Mouse (Mus musculus): Measurements from ENCODE around the gene Olfr618.
"Not testable (repeated sequence)": the region's sequence is repeated elsewhere in the genome, so short reads cannot be mapped to it uniquely, and the experiment has no call there.

Olfr618 gene

DNA sequence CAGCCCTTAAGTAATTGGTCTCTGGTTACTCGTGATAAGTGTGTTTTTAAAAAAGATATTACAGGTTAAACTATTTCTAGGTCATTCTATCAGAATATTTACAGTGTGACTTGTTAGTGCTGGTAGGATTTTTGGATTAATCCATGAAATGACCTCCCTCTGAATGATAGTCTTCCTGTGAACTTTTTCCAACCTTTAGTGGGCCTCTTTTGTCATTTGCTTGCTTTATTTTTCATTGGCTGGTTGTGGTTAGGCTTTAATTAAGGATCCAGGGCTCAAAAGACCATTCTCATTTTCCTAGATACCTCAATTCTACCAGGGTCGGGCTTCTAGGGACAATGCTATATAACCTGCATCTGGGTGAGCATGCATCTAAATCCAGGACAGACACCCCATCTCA lies at the start of gene Olfr618:
TSS of gene Olfr618 (plus strand) at position 301 of the 400 bp plus-strand sequence.
- no peak for DNase-seq

DNA sequence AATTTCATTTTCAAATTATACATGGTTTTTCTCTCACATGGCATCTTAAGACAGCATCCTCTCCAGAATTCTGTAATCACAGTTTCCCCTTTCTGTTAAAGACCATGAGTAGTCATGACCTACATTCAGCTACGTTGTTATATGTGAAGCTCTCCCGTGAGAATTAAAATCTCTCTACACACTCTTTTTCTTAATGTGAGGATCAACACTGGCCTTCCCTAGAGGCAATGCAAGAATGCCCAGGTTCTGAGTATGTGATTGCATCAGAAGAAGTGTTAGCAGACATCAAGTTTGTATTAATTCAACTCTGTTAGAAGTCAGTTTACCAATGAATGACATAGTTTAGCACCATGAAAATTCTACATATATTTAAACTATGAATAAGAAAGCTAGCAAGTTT lies 47.3 kb upstream of the Olfr618 start, which contains the start of gene Olfr612:
TSS of gene Olfr612 (minus strand) at position 101 of the 400 bp plus-strand sequence.
- DNase-seq, result not testable (repeated sequence)

DNA sequence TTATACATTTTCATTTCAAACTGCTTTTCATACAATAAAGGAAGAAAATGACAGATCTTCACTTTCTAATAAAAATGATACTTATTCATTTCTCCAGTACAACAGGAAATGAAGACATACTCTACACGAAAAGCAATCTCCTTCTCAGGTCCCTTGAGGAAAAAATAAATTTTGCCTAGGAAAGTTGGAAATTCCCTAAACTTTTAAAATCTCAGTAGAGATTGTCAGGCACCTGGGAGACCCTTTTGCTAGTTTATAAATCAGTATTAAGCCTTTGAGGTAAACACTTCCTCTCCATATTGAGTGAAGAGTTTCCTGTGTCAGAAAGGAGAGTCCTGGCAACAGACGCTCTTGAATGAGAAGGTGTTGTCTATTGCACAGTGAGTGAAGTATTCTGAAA lies 42.1 kb upstream of the Olfr618 start, which contains the start of gene Olfr613:
TSS of gene Olfr613 (plus strand) at position 301 of the 400 bp plus-strand sequence.
- no peak for DNase-seq

DNA sequence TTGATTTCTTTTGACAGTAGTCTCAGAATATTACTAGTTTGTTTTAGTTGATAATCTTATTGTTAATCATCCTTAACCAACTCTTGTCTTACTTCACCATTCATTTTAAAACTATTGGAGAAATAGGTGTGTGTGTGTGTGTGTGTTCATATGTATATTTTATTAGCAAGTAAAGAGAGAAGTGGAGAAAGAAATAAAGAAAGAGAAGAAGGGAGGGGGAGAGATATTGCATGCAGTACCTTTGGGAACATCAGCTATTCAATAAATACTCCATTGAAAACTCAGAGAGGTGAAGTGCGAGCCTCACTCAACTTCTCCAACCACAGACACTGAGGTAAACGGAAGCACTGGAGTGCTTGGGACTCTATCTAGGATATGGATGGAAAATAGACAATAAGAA lies 34.1 kb upstream of the Olfr618 start, which contains the start of gene Olfr615:
TSS of gene Olfr615 (plus strand) at position 301 of the 400 bp plus-strand sequence.
- DNase-seq, result no peak

DNA sequence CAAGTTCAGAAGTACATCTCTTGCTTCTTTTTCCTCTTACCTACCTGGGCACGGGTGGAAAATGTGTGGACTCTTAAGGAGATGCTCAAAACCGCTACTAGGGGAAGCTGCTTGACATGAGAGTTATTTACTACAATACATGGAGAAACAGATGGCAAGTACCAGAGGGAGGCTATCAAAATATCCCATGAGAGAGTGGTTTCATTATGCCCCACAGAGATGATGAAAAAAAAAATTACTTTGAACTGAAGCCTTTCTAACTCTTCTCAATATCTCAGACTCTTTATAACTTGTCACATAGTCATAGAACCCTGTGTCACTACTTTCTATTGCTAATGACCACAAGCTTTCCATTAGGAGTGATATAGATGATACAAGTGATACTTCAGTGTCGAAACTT lies 20.9 kb upstream of the Olfr618 start, which contains the start of gene Olfr616:
TSS of gene Olfr616 (minus strand) at position 101 of the 400 bp plus-strand sequence.
- no peak for DNase-seq

DNA sequence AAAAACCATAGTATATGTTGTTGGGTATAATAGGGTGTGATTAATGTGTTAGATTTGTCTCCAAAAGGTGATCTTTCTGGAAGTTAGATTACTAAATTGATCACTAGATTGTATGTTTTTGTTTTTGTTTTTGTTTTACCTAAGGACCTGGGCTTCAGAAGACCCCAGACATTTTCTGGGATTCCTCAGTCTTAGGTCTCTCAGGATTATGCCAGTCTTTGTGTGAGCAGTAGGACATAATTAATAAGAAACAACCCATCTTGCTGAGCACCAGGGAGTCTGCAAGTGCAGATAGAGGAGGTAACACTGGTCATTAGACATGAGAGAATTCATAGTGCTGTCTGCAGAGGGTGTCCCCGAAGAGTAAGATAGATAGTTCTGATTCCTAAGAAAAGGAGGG lies 17.1 kb upstream of the Olfr618 start, which contains the start of gene Olfr617:
TSS of gene Olfr617 (plus strand) at position 301 of the 400 bp plus-strand sequence.
- no peak for DNase-seq

DNA sequence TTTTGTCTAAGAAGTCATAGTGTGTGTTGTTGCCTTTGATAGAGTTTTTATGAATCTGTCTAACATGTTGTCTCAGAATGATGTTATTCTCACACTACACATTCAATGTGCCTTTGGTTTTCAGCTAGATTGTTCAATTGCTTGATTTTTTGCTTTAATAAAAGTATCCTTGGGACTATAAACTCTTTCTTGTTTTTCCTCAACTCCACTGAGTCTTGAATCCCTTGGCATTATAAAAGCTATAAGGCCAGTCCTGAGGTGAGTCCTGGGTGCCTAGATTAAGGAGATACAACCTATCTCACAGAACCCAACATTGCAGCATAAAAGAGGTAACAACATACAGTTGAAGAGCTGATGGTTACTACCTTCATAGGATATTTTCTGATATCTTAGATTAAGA lies 10.4 kb downstream of the Olfr618 start, which contains the start of gene Olfr619:
TSS of gene Olfr619 (plus strand) at position 301 of the 400 bp plus-strand sequence.
- no peak for DNase-seq

DNA sequence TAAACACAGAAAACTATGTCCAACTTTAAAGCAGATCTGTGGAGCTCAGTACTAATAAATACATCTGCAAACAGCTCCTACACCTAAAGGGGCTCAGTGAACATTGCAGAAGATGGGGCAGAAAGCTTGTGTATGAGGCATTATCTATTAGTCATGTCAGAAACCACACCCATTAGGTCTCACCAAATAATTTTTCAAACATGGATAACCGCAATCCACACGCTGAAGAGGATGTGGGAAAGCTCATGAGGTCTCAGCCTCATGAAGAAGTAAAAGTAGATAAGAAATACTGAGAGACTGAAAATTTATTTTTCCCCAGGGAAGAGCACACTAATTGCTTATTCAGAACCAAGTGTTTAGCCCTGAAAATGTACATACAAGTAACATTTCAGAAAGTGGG lies 17.5 kb downstream of the Olfr618 start:
- no peak for DNase-seq

DNA sequence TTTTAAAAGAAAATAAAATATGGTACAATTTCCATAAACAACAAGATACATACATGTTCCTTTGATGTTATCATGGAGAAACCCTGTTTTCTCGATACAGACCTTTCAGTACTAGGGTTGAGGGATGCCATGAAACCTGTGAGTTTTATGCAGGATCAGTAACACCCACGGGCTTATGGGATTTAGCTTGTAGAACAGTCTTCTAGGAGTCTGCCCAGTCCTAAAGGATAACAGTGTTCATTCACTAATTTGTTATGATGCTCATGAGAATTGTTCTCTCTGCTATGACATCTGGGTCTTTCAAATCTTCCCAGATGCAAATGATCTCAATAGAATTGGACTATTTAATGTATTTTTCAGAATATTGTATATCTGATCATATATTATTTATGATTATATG lies 22.5 kb downstream of the Olfr618 start, which contains the start of gene Olfr620:
TSS of gene Olfr620 (minus strand) at position 101 of the 400 bp plus-strand sequence.
- no peak for DNase-seq

DNA sequence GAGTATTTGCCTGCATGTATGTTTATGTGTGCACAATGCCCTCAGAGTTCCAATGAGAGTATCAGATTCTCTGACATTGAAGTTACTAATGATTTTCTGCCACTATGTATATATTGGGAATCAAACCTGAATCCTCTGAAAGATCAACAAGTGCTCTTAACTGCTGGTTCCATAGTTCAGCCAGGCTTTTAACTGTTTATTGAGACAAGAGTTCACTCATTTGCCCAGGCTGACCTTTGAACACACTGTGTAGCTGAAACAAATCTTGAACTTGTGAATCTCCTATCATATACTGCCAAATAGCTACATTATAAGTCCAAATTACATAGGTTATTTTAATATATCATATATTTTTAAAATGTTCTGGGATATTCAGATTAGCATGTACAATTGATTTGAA lies 46.9 kb downstream of the Olfr618 start:
- no peak for DNase-seq

DNA sequence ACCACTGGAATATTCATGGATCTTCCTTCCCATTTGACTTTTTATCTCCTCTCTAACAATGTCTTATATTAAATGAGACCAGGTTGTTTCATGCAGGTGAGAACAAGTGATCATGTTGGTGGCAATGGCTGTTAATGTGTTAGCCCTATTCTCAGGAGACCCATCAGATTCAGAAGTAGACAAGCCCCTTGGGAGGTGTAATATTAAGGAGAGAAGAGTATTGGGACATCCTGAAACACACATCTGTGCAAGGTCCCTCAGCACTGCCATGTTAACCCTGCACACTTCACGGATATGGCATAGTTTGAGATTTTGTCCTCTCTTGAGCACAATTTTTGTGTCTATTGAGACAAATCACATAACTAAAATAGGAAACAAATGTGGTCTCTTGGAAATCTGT lies 52.7 kb downstream of the Olfr618 start, which contains the start of gene Olfr622:
TSS of gene Olfr622 (minus strand) at position 101 of the 400 bp plus-strand sequence.
- no peak for DNase-seq

DNA sequence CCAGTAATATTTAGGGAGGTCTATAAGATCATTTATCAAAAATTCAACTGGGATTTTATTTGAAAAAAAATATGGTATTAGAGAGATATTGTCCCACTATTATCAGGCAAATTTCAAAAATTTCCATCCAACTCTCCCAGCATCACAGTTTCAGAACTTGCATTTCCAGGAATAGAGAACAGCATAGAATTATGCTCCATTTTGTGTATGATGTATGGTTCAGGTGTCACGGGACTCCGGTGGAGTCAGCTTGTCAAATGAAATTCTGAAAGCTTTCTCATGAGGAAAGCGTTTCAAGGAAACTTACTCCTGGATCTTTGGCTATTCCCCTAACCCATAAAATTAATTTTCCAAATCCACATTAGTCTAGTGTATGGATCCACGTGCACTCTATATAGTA lies 54.2 kb downstream of the Olfr618 start:
- DNase-seq, result no peak
